Mouse (Mus musculus): Measurements from ENCODE around the gene Cib4. TPM values are rescaled to one million over a fixed set of nuclear protein-coding genes. Genes with fewer than 3 reads are reported as not detected.

The Cib4 gene
- polyA plus RNA-seq, 1 experiment from 2014 or later: not detected

DNA sequence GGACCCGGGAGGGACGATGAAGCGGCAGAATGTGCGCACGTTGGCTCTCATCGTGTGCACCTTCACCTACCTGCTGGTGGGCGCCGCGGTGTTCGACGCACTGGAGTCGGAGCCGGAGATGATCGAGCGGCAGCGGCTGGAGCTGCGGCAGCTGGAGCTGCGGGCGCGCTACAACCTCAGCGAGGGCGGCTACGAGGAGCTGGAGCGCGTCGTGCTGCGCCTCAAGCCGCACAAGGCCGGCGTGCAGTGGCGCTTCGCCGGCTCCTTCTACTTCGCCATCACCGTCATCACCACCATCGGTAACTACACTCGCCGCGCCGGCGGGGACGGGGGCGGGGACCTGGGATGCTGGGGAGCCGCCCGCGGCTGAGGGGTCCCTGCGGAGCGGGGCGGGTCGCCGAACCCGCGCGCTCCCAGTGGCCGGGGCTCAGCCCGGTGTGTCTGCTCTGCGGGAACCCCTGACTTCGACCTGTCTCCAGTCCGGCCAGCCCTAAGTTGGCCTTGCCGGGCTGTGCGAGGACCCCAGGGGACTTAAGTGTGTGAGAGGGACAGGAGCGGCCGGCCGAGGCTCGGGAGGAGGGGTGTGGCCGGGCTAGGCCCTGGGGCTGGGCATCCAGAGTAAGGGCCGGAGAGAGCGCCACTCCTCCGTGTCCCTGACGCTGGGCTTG is 42.8 kb upstream of the Cib4 start:
- Histone ChIP-seq H3K27ac (ENCODE audit: low read length) (no peak overlapping the region), H3K4me3 (ENCODE audit: low read length) (peak overlapping the region; percentile 48), H3K4me1 (ENCODE audit: insufficient read depth, low read length) (peaks cover 12% of the 10 kb centered on the region), H3K9ac (replicated peaks; ENCODE audit: low read length) (peak overlapping the region; percentile 32; the same call in 1 of the 2 replicates), H3K36me3 (ENCODE audit: insufficient read depth, low read length) (no peaks in the 10 kb centered on the region), H3K27me3 (ENCODE audit: insufficient read depth, low read length) (peaks cover 33% of the 10 kb centered on the region), H3K4me2 (replicated peaks; ENCODE audit: low read depth, low read length) (peak overlapping the region; percentile 84), H3K9me3 (ENCODE audit: low read length) (no peaks in the 10 kb centered on the region)
- WGBS: 1% methylated on average over 70 of the region's 70 CpGs
- peak; percentile 73 for ATAC-seq (ENCODE audit: low FRiP score, low TSS enrichment)

DNA sequence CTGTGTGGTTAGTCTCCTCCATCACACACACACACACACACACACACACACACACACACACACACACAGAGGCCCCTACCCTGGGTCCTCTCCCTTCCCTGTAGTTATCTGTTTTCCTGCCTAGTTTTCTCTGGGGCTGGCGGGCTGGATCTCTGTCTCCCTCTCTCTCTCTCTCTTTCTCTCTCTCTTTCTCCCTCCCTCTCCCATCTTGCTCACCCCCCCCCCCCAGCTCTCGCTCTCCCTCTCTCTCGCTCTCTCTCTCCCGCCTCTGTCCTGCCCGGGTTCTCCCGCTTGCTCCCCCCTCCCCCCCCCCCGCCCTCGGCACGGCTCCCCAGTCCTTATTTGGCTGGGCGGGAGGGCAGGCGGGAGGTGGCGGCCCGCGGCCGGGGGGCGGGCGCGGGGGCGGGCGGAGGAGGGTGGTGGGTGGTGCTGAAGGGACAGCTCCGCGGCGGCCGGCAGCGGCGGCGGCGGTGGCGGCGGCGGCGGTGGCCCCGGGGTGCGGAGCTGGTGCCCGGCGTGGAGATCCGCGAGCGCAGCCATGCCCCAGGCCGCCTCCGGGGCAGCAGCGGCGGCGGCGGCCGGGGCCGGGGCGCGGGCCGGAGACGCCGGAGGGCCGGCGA is 42.2 kb upstream of the Cib4 start, which contains the start of gene Kcnk3:
TSS of gene Kcnk3 (plus strand) at position 490 of the 620 bp plus-strand sequence.
- 0% methylated on average over 18 of the region's 54 CpGs for WGBS
- Histone ChIP-seq H3K36me3 (ENCODE audit: insufficient read depth, low read length) (no peaks in the 10 kb centered on the region), H3K4me1 (ENCODE audit: insufficient read depth, low read length) (peaks cover 12% of the 10 kb centered on the region), H3K27ac (ENCODE audit: low read length) (no peak within 1 kb of the TSS), H3K9me3 (ENCODE audit: low read length) (no peaks in the 10 kb centered on the region), H3K27me3 (ENCODE audit: insufficient read depth, low read length) (peaks cover 33% of the 10 kb centered on the region), H3K4me3 (ENCODE audit: low read length) (peak within 1 kb of the TSS; percentile 48), H3K9ac (replicated peaks; ENCODE audit: low read length) (peak within 1 kb of the TSS; percentile 32; the same call in 1 of the 2 replicates), H3K4me2 (replicated peaks; ENCODE audit: low read depth, low read length) (peak within 1 kb of the TSS; percentile 84)
- peak; percentile 77 for ATAC-seq (ENCODE audit: low FRiP score, low TSS enrichment)

DNA sequence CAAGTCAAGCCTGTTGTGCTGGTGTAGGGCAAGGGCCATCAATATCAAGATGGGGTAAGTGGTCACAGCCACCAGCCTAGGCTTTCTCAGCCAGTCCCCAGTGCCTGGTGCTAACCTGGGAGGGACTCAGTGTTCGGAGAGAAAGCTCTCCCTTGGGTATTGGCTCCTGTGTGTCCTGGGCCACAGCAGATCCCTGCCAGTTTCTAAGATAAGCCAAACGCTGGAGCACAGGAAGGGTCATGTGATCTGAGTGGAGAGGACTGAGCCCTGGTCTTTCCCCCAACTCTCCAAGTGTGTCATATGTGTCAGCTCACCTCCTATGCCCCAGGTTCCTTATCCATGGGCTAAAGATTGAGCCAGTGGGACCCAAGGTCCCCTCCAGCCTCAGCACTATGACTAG is 41.5 kb upstream of the Cib4 start:
- WGBS: 28% methylated on average over 2 of the region's 2 CpGs
- no peaks in the 10 kb centered on the region for H3K9me3 ChIP-seq (ENCODE audit: low read length)
- no peak overlapping the region for H3K27ac ChIP-seq (ENCODE audit: low read length)
- peaks cover 33% of the 10 kb centered on the region for H3K27me3 ChIP-seq (ENCODE audit: insufficient read depth, low read length)
- H3K4me2 ChIP-seq (replicated peaks; ENCODE audit: low read depth, low read length): no peak overlapping the region
- H3K4me1 ChIP-seq (ENCODE audit: insufficient read depth, low read length): peaks cover 12% of the 10 kb centered on the region
- H3K36me3 ChIP-seq (ENCODE audit: insufficient read depth, low read length): no peaks in the 10 kb centered on the region
- H3K9ac ChIP-seq (replicated peaks; ENCODE audit: low read length): no peak overlapping the region
- H3K4me3 ChIP-seq (ENCODE audit: low read length): no peak overlapping the region
- ATAC-seq (ENCODE audit: low FRiP score, low TSS enrichment): no peak

DNA sequence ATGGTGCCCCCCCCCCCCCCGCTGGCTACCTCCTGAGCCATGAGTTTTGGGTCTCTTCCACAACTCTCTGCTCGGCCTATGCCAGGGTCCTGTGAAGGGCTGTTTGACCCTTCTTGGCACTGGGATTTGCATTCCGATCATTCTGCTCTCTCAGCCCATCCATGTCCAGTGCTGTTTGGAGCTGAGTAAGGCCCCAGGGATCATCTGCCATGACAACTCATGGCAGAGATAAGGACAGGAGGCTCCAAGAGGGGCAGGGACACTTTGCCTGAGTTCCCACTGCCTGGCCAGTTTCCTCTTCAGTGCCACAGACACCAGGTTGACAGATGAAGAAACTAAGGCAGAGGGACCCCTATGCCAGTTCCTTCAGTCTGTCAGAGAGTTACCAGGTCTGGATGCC is 41.0 kb upstream of the Cib4 start:
- Histone ChIP-seq H3K4me3 (ENCODE audit: low read length) (no peak overlapping the region), H3K27me3 (ENCODE audit: insufficient read depth, low read length) (peaks cover 33% of the 10 kb centered on the region), H3K4me1 (ENCODE audit: insufficient read depth, low read length) (peaks cover 12% of the 10 kb centered on the region), H3K27ac (ENCODE audit: low read length) (no peak overlapping the region), H3K9me3 (ENCODE audit: low read length) (no peaks in the 10 kb centered on the region), H3K4me2 (replicated peaks; ENCODE audit: low read depth, low read length) (no peak overlapping the region), H3K9ac (replicated peaks; ENCODE audit: low read length) (no peak overlapping the region), H3K36me3 (ENCODE audit: insufficient read depth, low read length) (no peaks in the 10 kb centered on the region)
- WGBS: 79% methylated on average over 3 of the region's 3 CpGs
- no peak for ATAC-seq (ENCODE audit: low FRiP score, low TSS enrichment)

DNA sequence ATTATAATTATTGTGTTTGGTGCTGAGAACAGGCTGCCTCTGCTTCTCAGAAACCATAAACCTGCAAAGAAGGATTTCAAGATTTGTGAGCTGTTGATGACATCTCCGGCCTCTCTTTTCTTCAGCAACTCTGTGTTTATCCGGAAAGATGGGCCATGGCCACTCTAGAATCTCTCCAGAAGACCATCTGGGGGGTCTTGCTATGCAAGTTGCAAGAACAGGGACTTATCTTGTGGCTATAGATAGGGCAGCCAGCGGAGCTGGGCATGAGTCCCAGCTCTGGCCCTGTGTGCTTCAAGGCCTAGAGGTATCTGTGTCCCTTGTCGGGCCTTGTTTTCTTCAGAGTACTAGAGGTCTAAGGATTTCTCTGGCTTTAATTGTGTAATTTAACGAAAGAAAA is 36.4 kb upstream of the Cib4 start:
- no peak overlapping the region for H3K27ac ChIP-seq (ENCODE audit: low read length)
- no peak overlapping the region for H3K4me3 ChIP-seq (ENCODE audit: low read length)
- no peak overlapping the region for H3K9ac ChIP-seq (replicated peaks; ENCODE audit: low read length)
- H3K27me3 ChIP-seq (ENCODE audit: insufficient read depth, low read length): peaks cover 3% of the 10 kb centered on the region; the same call in 1 of the 2 replicates
- no peaks in the 10 kb centered on the region for H3K36me3 ChIP-seq (ENCODE audit: insufficient read depth, low read length)
- 83% methylated on average over 5 of the region's 5 CpGs for WGBS
- ATAC-seq (ENCODE audit: low FRiP score, low TSS enrichment): no peak
- H3K9me3 ChIP-seq (ENCODE audit: low read length): no peaks in the 10 kb centered on the region
- no peaks in the 10 kb centered on the region for H3K4me1 ChIP-seq (ENCODE audit: insufficient read depth, low read length)
- H3K4me2 ChIP-seq (replicated peaks; ENCODE audit: low read depth, low read length): no peak overlapping the region

DNA sequence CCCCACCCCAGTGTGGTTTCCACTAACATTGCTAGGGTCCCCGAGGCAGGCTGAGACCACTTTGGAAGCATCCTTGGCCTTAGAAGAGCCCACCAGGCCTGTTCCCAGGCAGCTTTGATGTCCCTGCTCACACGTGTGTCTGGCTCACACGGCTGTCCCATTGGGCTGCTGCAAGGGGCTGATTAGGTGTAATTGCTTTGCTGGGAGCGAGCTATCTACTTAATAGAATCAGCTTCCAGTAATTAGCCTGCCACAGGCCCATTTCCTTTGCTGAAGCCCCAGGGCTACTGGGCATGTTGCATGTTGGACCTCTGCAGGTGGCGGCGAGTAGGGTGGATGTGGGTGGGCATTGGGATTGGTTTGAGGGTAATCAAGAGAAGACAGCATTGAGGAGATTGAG is 35.1 kb upstream of the Cib4 start:
- no peak overlapping the region for H3K27ac ChIP-seq (ENCODE audit: low read length)
- peaks cover 3% of the 10 kb centered on the region; the same call in 1 of the 2 replicates for H3K27me3 ChIP-seq (ENCODE audit: insufficient read depth, low read length)
- ATAC-seq (ENCODE audit: low FRiP score, low TSS enrichment): no peak
- WGBS: 22% methylated on average over 6 of the region's 6 CpGs
- H3K4me1 ChIP-seq (ENCODE audit: insufficient read depth, low read length): no peaks in the 10 kb centered on the region
- no peak overlapping the region for H3K4me3 ChIP-seq (ENCODE audit: low read length)
- no peaks in the 10 kb centered on the region for H3K9me3 ChIP-seq (ENCODE audit: low read length)
- H3K36me3 ChIP-seq (ENCODE audit: insufficient read depth, low read length): no peaks in the 10 kb centered on the region
- no peak overlapping the region for H3K4me2 ChIP-seq (replicated peaks; ENCODE audit: low read depth, low read length)
- no peak overlapping the region for H3K9ac ChIP-seq (replicated peaks; ENCODE audit: low read length)

DNA sequence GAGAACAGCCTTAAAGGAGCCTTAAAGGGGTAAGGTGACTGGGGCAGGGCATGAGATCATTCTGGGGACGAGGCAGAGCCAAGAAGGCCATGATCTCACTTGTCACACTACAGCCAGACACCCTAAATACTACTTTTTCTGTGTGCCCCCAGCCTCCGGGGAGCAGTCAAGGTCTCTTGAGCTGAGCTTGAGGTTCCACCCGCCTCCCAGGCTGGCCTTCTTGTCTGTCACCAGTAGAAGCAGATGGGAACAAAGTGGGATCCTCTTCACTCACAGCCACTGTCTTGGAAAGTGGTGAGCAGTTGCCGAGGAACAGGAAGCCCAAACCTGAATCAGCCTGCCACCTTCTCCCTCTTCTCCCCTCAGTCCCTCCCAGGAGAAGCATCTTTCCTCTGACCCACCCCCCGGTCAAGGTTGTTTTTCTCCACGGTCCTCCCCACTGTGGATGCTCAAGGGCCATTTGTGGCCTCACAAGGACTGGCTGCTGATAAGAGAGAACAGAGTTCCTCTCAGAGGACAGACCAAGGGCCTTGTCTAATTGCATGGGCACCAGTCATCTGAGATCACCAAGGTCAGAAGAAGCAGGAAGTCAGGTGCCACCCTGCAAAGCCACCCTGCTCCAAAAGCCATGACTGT is 32.9 kb upstream of the Cib4 start:
- no peak overlapping the region for H3K4me3 ChIP-seq (ENCODE audit: low read length)
- H3K27me3 ChIP-seq (ENCODE audit: insufficient read depth, low read length): no peaks in the 10 kb centered on the region
- H3K9me3 ChIP-seq (ENCODE audit: low read length): no peaks in the 10 kb centered on the region
- no peaks in the 10 kb centered on the region for H3K36me3 ChIP-seq (ENCODE audit: insufficient read depth, low read length)
- H3K4me1 ChIP-seq (ENCODE audit: insufficient read depth, low read length): no peaks in the 10 kb centered on the region
- no peak overlapping the region for H3K27ac ChIP-seq (ENCODE audit: low read length)
- ATAC-seq (ENCODE audit: low FRiP score, low TSS enrichment): no peak
- H3K9ac ChIP-seq (replicated peaks; ENCODE audit: low read length): no peak overlapping the region
- no peak overlapping the region for H3K4me2 ChIP-seq (replicated peaks; ENCODE audit: low read depth, low read length)
- WGBS: 73% methylated on average over 6 of the region's 6 CpGs

DNA sequence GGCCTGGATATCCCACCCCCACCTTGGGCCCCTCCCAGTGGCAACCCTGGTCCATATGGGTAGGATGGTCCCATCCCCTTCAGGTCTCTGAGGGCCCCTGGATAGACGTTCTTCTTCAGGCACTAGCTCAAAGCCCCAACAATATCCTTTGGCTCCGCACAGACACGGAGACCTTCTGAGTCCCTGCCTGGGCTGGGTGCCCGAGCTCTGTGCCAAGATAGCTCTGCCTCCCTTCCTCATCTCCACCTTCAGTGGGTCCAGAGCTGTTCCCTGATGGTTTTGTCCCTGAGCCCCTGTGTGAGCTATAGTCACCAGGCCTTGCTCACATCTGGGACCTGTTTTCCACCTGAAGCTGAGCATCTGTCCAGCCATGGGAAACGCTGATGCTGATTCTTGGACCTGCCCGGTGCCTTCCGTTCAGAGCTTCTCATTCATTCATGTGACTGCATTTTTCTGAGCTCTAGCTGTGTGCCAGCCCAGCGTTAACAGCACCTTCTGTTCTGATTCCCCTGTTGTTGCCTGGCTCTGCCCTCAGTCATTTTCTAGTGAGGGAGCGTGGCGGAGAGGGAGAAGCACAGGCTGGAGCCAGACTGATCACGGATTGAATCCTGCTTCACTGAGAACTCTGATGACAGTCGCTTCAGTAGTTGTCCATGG is 32.1 kb upstream of the Cib4 start:
- Histone ChIP-seq H3K4me3 (ENCODE audit: low read length) (no peak overlapping the region), H3K27ac (ENCODE audit: low read length) (no peak overlapping the region), H3K9ac (replicated peaks; ENCODE audit: low read length) (no peak overlapping the region), H3K36me3 (ENCODE audit: insufficient read depth, low read length) (no peaks in the 10 kb centered on the region), H3K4me2 (replicated peaks; ENCODE audit: low read depth, low read length) (no peak overlapping the region), H3K27me3 (ENCODE audit: insufficient read depth, low read length) (no peaks in the 10 kb centered on the region), H3K4me1 (ENCODE audit: insufficient read depth, low read length) (no peaks in the 10 kb centered on the region), H3K9me3 (ENCODE audit: low read length) (no peaks in the 10 kb centered on the region)
- WGBS: 78% methylated on average over 12 of the region's 12 CpGs
- ATAC-seq (ENCODE audit: low FRiP score, low TSS enrichment): no peak

DNA sequence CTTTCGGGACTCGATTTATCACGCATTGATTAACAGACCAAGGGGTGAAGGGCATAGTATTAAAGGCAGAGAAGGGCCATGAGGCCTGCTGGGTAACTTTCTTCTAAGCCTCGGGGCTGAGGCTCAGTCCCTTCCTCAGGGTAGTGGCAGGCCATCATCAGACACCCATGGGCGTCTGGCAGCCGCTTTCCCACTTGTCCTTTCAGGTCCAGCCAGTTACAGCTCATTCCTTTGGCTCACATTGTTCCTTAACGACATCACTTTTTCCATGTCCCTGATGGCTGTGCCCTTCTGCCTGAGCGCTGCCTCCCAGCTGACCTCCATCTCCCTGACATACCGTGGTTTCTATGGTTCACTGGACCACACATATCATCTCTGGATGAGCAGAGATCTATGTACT is 31.6 kb upstream of the Cib4 start:
- Histone ChIP-seq H3K36me3 (ENCODE audit: insufficient read depth, low read length) (no peaks in the 10 kb centered on the region), H3K9me3 (ENCODE audit: low read length) (no peaks in the 10 kb centered on the region), H3K27me3 (ENCODE audit: insufficient read depth, low read length) (no peaks in the 10 kb centered on the region), H3K4me2 (replicated peaks; ENCODE audit: low read depth, low read length) (no peak overlapping the region), H3K4me3 (ENCODE audit: low read length) (no peak overlapping the region), H3K9ac (replicated peaks; ENCODE audit: low read length) (no peak overlapping the region), H3K27ac (ENCODE audit: low read length) (no peak overlapping the region), H3K4me1 (ENCODE audit: insufficient read depth, low read length) (no peaks in the 10 kb centered on the region)
- WGBS: 54% methylated on average over 9 of the region's 9 CpGs
- ATAC-seq (ENCODE audit: low FRiP score, low TSS enrichment): no peak

Data from kidney, embryonic 16.5 days (tissue).